Mouse (Mus musculus): ENCODE data around the gene Pold1. TPM values are rescaled to one million over a fixed set of nuclear protein-coding genes. Genes with fewer than 3 reads are reported as not detected.

Gene Pold1
- polyA plus RNA-seq, 1 experiment, result 14.9 TPM

DNA sequence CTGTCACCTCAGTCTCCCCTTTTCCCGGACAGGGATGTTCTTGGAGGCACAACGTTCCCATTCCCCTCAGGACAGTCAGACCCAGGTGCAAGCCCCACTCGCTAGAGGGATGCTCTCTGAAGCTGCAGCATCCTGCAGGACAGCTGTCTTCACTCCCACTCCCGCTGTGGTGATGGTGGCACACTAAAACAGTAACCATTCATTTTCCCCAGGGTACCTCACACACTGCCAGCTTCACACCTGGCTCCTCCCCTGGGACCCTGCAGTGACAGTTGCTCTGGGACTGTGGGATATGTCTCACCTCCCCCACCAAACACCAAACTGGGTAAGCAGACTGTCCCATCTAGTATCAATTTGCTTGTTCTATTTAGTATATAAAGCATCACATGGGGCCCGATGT, 924 bp downstream of the Pold1 start:
- DNase-seq (ENCODE audit: extremely low spot score in 1 of 2, low spot score in 1 of 2), result no peak

- no peak for DNase-seq (ENCODE audit: extremely low spot score in 1 of 2, low spot score in 1 of 2)
Measured at GRCm38 (mm10) chr7:44547041-44547440, 1.6 kb downstream of the Pold1 start.

DNA sequence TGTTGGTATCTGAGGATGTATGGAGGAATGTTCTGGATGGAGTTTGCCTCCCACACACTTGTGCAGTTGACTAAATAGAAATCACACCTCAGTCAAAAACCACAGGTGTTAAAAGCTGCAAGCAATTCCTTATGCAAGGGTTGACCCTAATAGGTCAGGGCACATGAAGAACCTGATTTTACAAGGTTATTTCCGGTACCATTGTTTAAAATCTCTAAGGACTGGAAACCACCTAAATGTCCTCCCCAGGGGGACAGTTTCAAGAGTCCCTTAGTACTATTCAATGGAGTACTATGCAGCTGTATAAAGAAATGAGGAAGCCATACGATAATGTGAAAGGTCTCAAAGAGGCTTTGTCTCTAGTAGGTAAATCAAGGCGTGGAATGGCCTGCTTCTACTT, 2.4 kb downstream of the Pold1 start:
- DNase-seq (ENCODE audit: extremely low spot score in 1 of 2, low spot score in 1 of 2), result no peak

DNA sequence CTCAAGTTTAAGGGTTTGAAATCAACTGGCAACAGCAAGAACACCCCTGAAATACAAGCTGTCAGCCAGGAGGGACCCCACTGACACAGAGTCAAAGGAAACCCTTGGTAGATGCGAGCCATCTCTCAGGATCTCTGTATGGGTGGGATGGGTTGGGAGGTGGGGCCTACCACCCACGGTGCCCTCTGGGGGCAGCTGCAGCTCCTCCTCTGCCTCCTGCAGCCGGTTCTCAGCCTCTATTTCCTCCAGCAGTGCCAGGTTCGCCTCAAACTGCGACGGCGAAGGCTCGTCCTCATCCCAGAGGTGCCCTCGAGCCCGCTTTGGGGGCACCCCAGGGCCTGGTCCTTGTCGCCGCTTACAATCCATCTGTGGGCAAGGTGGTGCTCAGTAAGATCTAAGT, 5.6 kb downstream of the Pold1 start:
- DNase-seq (ENCODE audit: extremely low spot score in 1 of 2, low spot score in 1 of 2), result no peak

DNA sequence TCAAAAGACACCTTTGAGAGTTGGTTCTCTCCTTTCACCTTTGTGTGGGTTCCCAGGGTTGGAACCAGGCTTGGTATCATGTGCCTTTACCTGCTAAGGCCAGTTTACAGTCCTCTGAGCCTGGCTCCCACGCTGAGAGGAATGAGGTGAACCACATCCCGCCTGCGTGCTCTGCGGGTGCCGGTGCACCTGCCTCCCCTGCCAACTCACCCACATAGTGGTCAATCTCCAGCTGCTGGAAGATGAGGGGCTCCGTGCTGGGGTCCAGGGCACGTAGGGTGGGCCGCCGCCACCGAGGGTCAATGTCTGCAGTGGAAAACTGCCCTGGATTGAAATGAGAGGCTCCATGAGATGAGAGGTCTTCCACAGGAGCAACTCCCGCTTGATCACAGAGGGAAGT, 6.1 kb downstream of the Pold1 start:
- DNase-seq (ENCODE audit: extremely low spot score in 1 of 2, low spot score in 1 of 2), result no peak

DNA sequence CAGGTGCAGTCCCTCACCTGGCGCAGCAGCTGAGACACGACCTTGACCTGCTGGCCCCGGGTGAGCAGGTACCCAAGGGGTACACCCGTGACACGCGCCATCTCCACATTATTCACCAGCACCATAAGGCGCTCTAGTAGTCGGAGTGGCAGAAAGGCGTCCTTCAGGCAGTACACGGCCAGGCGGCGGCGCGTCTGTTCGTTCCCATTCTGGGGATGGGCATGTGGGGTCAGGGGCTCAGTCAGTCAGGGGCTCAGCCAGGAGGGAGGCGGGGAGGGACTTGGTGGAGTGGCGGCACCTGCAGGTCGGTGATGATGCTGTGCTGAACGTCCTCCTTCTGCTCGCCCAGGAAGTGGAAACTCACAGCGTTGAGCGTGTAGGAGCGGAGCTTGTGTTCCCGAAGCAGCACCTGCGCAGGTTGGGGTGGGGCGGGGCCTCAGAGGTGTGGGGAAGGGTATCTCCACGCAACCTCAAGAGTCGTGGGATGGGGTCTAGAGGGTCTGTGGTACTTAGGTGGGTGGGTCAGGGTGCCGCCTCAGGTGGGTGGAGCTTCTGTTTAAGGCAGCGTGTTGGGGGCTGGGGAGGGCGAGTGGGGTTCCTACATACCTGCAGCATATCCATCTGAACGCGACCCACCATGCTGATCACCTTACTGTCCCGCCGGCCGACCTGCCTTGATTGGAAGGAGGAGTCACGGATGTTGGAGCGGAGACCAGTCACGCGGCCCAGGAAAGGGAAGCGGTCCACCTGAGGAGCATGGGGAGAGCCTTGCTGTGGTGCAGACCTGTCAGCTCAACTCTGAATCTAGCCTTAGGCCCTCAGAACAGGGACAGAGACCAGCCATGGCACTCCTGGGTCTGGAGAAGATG, 9.7 kb downstream of the Pold1 start:
- no peak for DNase-seq (ENCODE audit: extremely low spot score in 1 of 2, low spot score in 1 of 2)

- DNase-seq (ENCODE audit: extremely low spot score in 1 of 2, low spot score in 1 of 2), result no peak
Measured at GRCm38 (mm10) chr7:44537496-44537895, 11.2 kb downstream of the Pold1 start.

DNA sequence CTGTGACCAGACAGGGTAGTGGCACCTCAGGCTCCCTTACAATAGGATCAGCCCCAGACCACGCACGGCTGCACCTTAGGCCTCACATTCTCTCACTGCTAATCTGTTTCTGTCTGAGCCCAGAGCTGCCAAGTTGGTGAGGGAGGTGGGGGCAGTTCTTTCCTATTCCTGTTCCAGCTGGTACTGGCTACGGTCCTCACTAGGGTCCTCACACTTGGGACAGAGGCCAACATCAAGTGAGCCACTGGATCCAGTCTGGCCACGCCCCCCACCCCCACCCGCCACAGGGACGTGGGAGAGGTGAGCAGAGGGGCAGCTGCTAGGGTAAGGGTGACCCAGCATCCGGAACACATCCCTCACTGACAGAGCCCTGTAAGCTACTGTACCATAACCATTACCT, 11.6 kb downstream of the Pold1 start:
- no peak for DNase-seq (ENCODE audit: extremely low spot score in 1 of 2, low spot score in 1 of 2)

- peak in 1 of 2 experiments; percentile 71 for DNase-seq (ENCODE audit: extremely low spot score in 1 of 2, low spot score in 1 of 2)
Measured at GRCm38 (mm10) chr7:44536590-44536968, 12.1 kb downstream of the Pold1 start.

GRCm38 (mm10) chr7:44535657-44536589, 12.7 kb downstream of the Pold1 start:
- DNase-seq (ENCODE audit: extremely low spot score in 1 of 2, low spot score in 1 of 2), result no peak

- DNase-seq (ENCODE audit: extremely low spot score in 1 of 2, low spot score in 1 of 2), result no peak
Measured at GRCm38 (mm10) chr7:44534656-44535441, 13.8 kb downstream of the Pold1 start.

DNA sequence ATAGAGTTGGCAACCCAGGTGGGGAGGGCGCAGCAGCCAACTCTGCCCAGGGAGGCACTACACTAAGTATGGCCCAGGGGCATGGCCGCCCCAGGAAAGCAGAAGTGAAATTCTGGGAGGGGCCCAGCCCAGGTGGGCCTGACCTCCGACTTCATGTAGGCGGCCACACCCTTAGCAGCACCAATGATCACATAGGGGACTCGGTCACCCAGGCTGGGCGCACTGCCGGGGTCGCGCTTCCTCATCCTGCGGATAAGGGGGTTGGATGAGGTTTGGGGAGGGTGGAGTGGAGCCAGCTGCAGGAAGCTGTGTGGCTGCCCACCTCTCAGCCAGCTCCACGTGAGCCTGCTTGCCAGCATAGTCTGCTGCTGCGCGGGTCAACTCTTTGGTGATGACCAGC, 14.4 kb downstream of the Pold1 start:
- no peak for DNase-seq (ENCODE audit: extremely low spot score in 1 of 2, low spot score in 1 of 2)

DNA sequence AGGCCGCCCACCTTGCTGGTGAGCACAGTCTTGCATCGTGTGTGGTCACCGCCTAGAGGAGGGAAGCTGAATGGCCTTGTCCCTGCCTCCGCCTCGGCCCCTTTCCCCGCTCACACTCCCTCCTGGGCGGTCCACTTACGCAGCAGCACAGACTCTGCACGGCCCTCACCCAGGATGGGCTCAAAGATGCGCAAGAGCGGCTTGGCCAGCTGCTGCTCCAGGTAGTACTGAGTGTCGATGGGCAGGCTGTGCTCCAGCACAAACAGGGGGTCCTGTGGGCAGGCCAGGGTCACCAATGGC, 15.0 kb downstream of the Pold1 start:
- DNase-seq (ENCODE audit: extremely low spot score in 1 of 2, low spot score in 1 of 2), result no peak

DNA sequence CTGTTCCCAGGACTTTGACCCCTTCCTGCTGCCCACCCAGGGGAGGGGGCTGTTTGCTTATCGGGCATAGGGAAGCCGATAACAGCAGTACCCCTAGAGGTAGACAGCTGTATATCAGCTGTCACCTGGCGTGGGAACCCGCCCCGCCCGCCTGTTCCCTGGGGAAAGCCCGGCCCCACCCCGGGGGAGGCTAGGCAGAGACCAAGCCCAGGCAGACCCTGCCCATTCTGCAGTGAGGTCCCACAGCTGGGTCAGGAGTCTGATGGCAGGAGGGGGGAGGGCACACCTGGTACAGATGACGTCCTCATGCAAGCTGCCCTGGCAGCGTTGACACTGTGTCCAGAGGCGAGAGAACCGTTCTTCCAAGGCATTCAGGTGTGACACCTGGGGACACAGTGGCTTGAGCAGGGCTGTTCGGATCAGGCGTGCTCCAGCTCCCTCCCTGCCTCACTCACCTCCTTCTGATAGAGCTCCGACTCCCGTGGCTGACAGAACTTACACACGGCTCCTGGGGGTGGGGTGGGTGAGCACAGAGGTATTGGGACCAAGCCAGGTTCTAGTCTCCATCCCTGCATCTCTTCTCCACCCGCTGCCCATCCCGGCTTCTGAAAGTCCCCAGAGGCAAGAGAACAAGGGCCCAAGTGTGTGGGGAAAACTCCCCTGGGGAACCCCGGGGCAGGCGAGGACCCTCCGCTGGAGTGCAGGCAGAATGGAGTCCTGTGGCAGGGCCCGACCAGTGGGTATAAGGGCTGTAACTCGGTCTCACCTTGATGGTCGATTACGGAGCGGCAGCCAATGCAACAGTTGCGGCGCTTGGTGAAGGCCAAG, 15.5 kb downstream of the Pold1 start:
- DNase-seq (ENCODE audit: extremely low spot score in 1 of 2, low spot score in 1 of 2), result no peak

DNA sequence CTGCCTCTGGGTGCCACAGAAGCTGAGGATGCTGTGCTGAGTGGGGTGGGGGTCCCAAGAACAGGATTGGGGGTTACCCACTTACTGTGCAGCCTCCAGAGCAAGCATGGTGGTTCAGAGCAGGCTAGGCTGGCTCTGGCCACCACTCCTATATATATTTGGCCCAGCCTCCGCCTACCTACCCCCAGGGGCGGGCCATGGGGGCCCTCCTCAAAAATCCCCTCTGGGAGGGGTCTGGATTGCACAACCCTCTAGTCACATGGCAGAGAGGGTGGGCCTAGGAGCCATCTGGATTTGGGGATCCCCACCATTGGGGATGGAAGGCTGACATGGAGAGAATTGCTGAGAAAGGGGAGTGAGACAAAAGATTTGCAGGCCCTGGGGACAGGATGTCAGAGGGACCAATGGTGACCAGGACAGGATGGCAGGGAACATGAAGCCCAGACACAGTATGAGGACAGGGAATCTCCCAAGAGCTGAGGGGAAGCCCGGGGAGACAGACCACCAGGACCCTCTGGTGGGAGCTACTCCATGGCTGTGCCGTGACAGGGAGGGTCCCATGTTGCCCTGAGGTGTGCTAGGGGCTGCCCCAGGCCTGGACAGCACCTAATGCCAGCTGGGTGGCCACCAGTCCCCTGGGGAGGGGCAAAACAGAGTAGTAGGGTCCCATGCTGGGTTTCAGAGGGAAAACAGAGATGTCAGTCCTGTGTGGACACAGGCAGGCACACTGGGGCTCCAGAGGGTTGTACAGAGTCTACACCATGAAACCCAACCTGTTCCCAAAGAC, 16.5 kb downstream of the Pold1 start, which contains the start of gene Spib:
TSS of gene Spib (minus strand) at position 126 of the 787 bp plus-strand sequence.
- DNase-seq (ENCODE audit: extremely low spot score in 1 of 2, low spot score in 1 of 2), result no peak

DNA sequence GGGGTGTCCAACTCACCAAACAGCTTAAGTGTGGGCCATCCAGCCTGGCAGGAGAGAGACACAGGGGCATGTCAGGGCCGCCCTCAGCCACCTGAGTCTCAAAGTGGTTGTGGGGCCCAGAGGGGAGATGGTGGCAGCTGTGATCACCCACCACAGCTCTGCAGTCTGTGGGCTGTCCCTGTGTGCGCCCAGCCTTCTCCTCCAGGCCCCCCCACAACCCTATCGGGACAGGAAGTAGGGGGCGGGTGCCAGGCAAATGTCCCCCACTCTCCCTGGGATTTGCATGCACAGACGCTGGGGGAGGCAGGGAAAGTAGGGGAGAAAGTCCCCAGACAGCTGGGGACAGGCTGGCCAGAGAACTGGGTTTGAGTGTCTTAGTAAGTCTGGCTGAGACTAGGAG, 17.4 kb downstream of the Pold1 start:
- no peak for DNase-seq (ENCODE audit: extremely low spot score in 1 of 2, low spot score in 1 of 2)

GRCm38 (mm10) chr7:44530507-44530906, 18.1 kb downstream of the Pold1 start:
- DNase-seq (ENCODE audit: extremely low spot score in 1 of 2, low spot score in 1 of 2), result no peak

GRCm38 (mm10) chr7:44529518-44529917, 19.1 kb downstream of the Pold1 start:
- DNase-seq (ENCODE audit: extremely low spot score in 1 of 2, low spot score in 1 of 2), result no peak
